Mouse (Mus musculus): ENCODE measurements around the gene Chst1. TPM values are rescaled to one million over a fixed set of nuclear protein-coding genes. Genes with fewer than 3 reads are reported as not detected.

Gene Chst1
- polyA plus RNA-seq, 1 experiment from 2014 or later, result 0.15 TPM

DNA sequence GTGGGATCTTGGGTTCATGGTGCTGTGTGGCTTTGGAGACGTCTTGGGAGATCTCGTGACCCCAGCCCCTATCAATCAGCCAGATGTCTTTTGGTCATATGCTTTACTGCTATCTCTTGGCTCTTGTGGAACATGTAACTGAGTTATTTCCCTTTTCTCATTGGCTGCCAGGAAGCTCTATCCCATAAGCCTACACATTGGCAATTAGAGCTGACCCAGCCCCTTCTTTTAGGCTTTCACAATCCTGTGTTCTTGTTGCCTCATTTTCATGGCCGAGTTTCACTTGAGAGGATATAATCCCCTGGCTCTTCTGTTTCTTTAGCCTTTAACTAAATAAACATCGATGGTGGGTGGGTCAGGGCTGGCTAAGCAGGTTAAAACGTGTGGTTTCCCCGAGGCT lies 7.6 kb downstream of the Chst1 start:
- H3K36me3 ChIP-seq (ENCODE audit: control insufficient read depth, insufficient read depth), result no peaks in the 10 kb centered on the region
- H3K27me3 ChIP-seq (ENCODE audit: control insufficient read depth, insufficient read depth, low read depth, low read length), result peaks cover 10% of the 10 kb centered on the region
- no peak overlapping the region for H3K4me3 ChIP-seq (ENCODE audit: low read depth, low read length)
- ATAC-seq (ENCODE audit: low read depth), result no peak
- 27% methylated on average over 6 of the region's 6 CpGs for WGBS (ENCODE audit: insufficient replicate concordance)
- no peak overlapping the region for H3K9ac ChIP-seq (ENCODE audit: low read depth, low read length)
- H3K9me3 ChIP-seq (replicated peaks; ENCODE audit: control insufficient read depth, low read length), result no peaks in the 10 kb centered on the region
- peaks cover 4% of the 10 kb centered on the region for H3K4me1 ChIP-seq (ENCODE audit: control insufficient read depth, low read depth, low read length)
- no peak overlapping the region for H3K4me2 ChIP-seq (ENCODE audit: low read depth, low read length)
- no peak overlapping the region for H3K27ac ChIP-seq (ENCODE audit: low read length)

- Histone ChIP-seq H3K9ac (ENCODE audit: low read depth, low read length) (no peak overlapping the region), H3K27me3 (ENCODE audit: control insufficient read depth, insufficient read depth, low read depth, low read length) (peaks cover 6% of the 10 kb centered on the region), H3K36me3 (ENCODE audit: control insufficient read depth, insufficient read depth) (no peaks in the 10 kb centered on the region), H3K4me1 (ENCODE audit: control insufficient read depth, low read depth, low read length) (peaks cover 4% of the 10 kb centered on the region), H3K9me3 (replicated peaks; ENCODE audit: control insufficient read depth, low read length) (no peaks in the 10 kb centered on the region), H3K27ac (ENCODE audit: low read length) (no peak overlapping the region), H3K4me2 (ENCODE audit: low read depth, low read length) (no peak overlapping the region), H3K4me3 (ENCODE audit: low read depth, low read length) (no peak overlapping the region)
- WGBS (ENCODE audit: insufficient replicate concordance), result 53% methylated on average over 3 of the region's 3 CpGs
- no peak for ATAC-seq (ENCODE audit: low read depth)
Observed at GRCm38 (mm10) chr2:92607592-92607991, 8.1 kb downstream of the Chst1 start.

GRCm38 (mm10) chr2:92608013-92608619 lies 8.6 kb downstream of the Chst1 start:
- WGBS (ENCODE audit: insufficient replicate concordance), result 24% methylated on average over 12 of the region's 12 CpGs
- H3K27ac ChIP-seq (ENCODE audit: low read length), result no peak overlapping the region
- no peaks in the 10 kb centered on the region for H3K9me3 ChIP-seq (replicated peaks; ENCODE audit: control insufficient read depth, low read length)
- H3K4me1 ChIP-seq (ENCODE audit: control insufficient read depth, low read depth, low read length), result peaks cover 4% of the 10 kb centered on the region
- H3K36me3 ChIP-seq (ENCODE audit: control insufficient read depth, insufficient read depth), result no peaks in the 10 kb centered on the region
- no peak overlapping the region for H3K9ac ChIP-seq (ENCODE audit: low read depth, low read length)
- no peak overlapping the region for H3K4me2 ChIP-seq (ENCODE audit: low read depth, low read length)
- H3K4me3 ChIP-seq (ENCODE audit: low read depth, low read length), result no peak overlapping the region
- 0 out of 2 replicates have a peak, but pooled peaks cover 1% of the 10 kb centered on the region for H3K27me3 ChIP-seq (ENCODE audit: control insufficient read depth, insufficient read depth, low read depth, low read length)
- ATAC-seq (ENCODE audit: low read depth), result no peak

- peaks cover 4% of the 10 kb centered on the region for H3K4me1 ChIP-seq (ENCODE audit: control insufficient read depth, low read depth, low read length)
- 36% methylated on average over 4 of the region's 4 CpGs for WGBS (ENCODE audit: insufficient replicate concordance)
- H3K4me3 ChIP-seq (ENCODE audit: low read depth, low read length), result no peak overlapping the region
- H3K9me3 ChIP-seq (replicated peaks; ENCODE audit: control insufficient read depth, low read length), result no peaks in the 10 kb centered on the region
- no peak overlapping the region for H3K27ac ChIP-seq (ENCODE audit: low read length)
- peak; percentile 41; the same call in 1 of the 2 replicates for ATAC-seq (ENCODE audit: low read depth)
- no peaks in the 10 kb centered on the region for H3K27me3 ChIP-seq (ENCODE audit: control insufficient read depth, insufficient read depth, low read depth, low read length)
- no peak overlapping the region for H3K9ac ChIP-seq (ENCODE audit: low read depth, low read length)
- H3K36me3 ChIP-seq (ENCODE audit: control insufficient read depth, insufficient read depth), result no peaks in the 10 kb centered on the region
- H3K4me2 ChIP-seq (ENCODE audit: low read depth, low read length), result no peak overlapping the region
Observed at GRCm38 (mm10) chr2:92608810-92609581, 9.5 kb downstream of the Chst1 start.

DNA sequence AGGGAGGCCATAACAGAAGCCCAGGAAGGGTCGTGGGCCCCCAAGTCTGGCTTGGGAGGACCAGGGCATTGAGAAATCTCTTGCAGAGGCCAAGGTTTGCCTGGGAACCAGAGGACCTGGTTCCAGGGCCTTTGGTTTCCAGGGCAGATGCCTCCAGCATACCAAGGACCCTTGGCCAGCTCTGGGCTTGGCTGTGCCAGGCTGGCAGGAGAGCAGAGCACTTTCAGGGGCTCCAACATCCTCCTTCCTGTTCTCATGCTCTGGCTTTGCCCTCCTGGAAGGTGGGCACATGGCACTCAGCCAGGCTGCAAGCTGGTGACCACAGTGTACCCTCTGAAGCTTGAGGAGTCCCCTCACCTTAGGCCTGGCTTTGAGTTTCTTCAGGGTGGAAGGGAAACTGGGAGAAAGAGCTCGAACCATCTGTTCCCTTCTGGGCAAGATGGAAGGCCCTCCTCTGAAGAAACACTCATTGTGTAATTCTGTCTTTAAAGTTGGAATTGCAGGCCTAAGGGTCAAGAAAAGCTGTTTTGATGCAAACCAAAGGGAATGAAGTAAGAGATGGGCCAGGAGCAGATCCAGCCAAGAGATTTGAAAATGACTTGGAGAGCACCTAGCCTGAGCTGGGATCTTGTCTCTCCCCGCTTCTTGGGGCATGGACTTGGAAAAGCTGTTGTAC lies 10.3 kb downstream of the Chst1 start:
- no peaks in the 10 kb centered on the region for H3K36me3 ChIP-seq (ENCODE audit: control insufficient read depth, insufficient read depth)
- H3K4me1 ChIP-seq (ENCODE audit: control insufficient read depth, low read depth, low read length), result peaks cover 4% of the 10 kb centered on the region
- no peaks in the 10 kb centered on the region for H3K9me3 ChIP-seq (replicated peaks; ENCODE audit: control insufficient read depth, low read length)
- no peaks in the 10 kb centered on the region for H3K27me3 ChIP-seq (ENCODE audit: control insufficient read depth, insufficient read depth, low read depth, low read length)
- H3K27ac ChIP-seq (ENCODE audit: low read length), result no peak overlapping the region
- 68% methylated on average over 3 of the region's 3 CpGs for WGBS (ENCODE audit: insufficient replicate concordance)
- H3K4me3 ChIP-seq (ENCODE audit: low read depth, low read length), result no peak overlapping the region
- no peak for ATAC-seq (ENCODE audit: low read depth)
- no peak overlapping the region for H3K9ac ChIP-seq (ENCODE audit: low read depth, low read length)
- no peak overlapping the region for H3K4me2 ChIP-seq (ENCODE audit: low read depth, low read length)

DNA sequence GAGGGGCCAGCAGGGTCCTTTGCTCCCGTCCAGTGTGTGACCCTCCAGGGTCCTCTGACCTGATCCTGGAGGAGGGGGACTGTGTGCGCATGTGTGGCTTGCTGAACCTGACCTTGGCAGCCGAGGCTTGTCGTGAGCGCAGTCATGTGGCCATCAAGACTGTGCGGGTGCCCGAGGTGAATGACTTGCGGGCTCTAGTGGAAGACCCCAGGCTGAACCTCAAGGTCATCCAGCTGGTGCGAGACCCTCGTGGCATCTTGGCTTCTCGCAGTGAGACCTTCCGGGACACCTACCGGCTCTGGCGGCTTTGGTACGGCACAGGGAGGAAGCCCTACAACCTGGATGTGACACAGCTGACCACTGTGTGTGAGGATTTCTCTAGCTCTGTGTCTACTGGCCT lies 14.1 kb downstream of the Chst1 start:
- Histone ChIP-seq H3K27me3 (ENCODE audit: control insufficient read depth, insufficient read depth, low read depth, low read length) (no peaks in the 10 kb centered on the region), H3K27ac (ENCODE audit: low read length) (no peak overlapping the region), H3K9ac (ENCODE audit: low read depth, low read length) (no peak overlapping the region), H3K9me3 (replicated peaks; ENCODE audit: control insufficient read depth, low read length) (no peaks in the 10 kb centered on the region), H3K4me3 (ENCODE audit: low read depth, low read length) (no peak overlapping the region), H3K4me1 (ENCODE audit: control insufficient read depth, low read depth, low read length) (peaks cover 4% of the 10 kb centered on the region), H3K36me3 (ENCODE audit: control insufficient read depth, insufficient read depth) (no peaks in the 10 kb centered on the region), H3K4me2 (ENCODE audit: low read depth, low read length) (no peak overlapping the region)
- WGBS (ENCODE audit: insufficient replicate concordance), result 80% methylated on average over 15 of the region's 15 CpGs
- ATAC-seq (ENCODE audit: low read depth), result no peak

DNA sequence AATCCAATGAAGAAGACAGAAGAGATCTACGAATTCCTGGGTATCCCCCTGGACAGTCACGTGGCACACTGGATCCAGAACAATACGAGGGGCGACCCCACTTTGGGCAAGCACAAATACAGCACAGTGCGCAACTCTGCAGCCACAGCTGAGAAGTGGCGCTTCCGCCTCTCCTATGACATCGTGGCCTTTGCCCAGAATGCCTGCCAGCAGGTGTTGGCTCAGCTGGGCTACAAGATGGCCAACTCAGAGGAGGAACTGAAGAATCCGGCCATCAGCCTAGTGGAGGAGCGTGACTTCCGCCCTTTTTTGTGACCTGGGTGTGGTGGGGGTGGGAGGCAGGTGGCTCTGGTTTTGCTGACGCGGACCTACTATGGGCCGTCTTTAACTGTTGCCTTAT lies 14.6 kb downstream of the Chst1 start:
- no peak for ATAC-seq (ENCODE audit: low read depth)
- no peak overlapping the region for H3K4me3 ChIP-seq (ENCODE audit: low read depth, low read length)
- H3K4me2 ChIP-seq (ENCODE audit: low read depth, low read length), result no peak overlapping the region
- H3K9ac ChIP-seq (ENCODE audit: low read depth, low read length), result no peak overlapping the region
- no peak overlapping the region for H3K27ac ChIP-seq (ENCODE audit: low read length)
- no peaks in the 10 kb centered on the region for H3K9me3 ChIP-seq (replicated peaks; ENCODE audit: control insufficient read depth, low read length)
- H3K27me3 ChIP-seq (ENCODE audit: control insufficient read depth, insufficient read depth, low read depth, low read length), result no peaks in the 10 kb centered on the region
- H3K36me3 ChIP-seq (ENCODE audit: control insufficient read depth, insufficient read depth), result no peaks in the 10 kb centered on the region
- WGBS (ENCODE audit: insufficient replicate concordance), result 71% methylated on average over 14 of the region's 14 CpGs
- H3K4me1 ChIP-seq (ENCODE audit: control insufficient read depth, low read depth, low read length), result peaks cover 4% of the 10 kb centered on the region

DNA sequence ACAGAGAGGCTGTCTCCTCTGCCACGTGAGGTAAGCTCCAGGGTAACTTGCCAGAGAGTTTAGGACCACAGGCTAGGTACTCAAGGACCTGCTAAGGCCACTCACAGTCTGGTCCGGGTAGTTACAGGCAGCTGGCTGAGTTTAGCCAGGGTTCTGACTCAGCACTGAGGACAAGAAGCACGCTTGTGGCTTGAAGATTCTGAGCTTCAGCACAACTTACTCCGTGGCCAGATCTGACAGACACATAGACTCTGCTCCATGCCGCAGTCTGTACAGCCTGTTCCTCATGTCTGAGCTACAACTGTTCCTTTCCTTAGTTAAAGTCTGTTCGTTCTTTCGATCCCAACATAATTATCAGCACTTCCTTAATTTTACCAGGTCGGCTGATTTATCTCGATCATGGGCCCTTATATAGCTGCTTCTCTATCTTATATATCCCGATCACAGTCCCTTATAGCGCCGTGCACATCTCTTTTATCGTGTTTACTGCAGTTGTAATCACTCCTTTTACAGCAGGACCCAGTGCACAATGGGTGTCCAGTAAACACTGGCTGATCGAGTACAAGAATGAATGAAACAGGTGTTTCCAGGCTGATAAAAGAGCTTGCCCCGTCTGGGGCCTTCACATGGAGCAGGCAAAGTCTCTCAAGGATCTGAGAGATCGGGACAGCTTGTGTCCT lies 17.7 kb downstream of the Chst1 start:
- H3K4me1 ChIP-seq (ENCODE audit: control insufficient read depth, low read depth, low read length), result no peaks in the 10 kb centered on the region; the same call in none of the 2 replicates
- WGBS (ENCODE audit: insufficient replicate concordance), result 22% methylated on average over 16 of the region's 16 CpGs
- no peak overlapping the region for H3K4me2 ChIP-seq (ENCODE audit: low read depth, low read length)
- peak; percentile 61 for ATAC-seq (ENCODE audit: low read depth)
- no peak overlapping the region for H3K4me3 ChIP-seq (ENCODE audit: low read depth, low read length)
- H3K27me3 ChIP-seq (ENCODE audit: control insufficient read depth, insufficient read depth, low read depth, low read length), result no peaks in the 10 kb centered on the region
- H3K27ac ChIP-seq (ENCODE audit: low read length), result no peak overlapping the region
- H3K36me3 ChIP-seq (ENCODE audit: control insufficient read depth, insufficient read depth), result no peaks in the 10 kb centered on the region
- H3K9ac ChIP-seq (ENCODE audit: low read depth, low read length), result no peak overlapping the region
- H3K9me3 ChIP-seq (replicated peaks; ENCODE audit: control insufficient read depth, low read length), result no peaks in the 10 kb centered on the region

Data from liver, embryonic 16.5 days (tissue).